Mouse (Mus musculus) skeletal muscle tissue, adult 2 months (tissue): ENCODE data around the gene Ankrd11.
"Not testable (repeated sequence)": the region's sequence is repeated elsewhere in the genome, so short reads cannot be mapped to it uniquely, and the experiment has no call there.

Source experiments
- DNase-seq: peaks from one replicate; pipeline ENCODE4 v3.0.0-alpha.2; 2012; ENCODE audit warnings: low read depth, low spot score

Gene Ankrd11

DNA sequence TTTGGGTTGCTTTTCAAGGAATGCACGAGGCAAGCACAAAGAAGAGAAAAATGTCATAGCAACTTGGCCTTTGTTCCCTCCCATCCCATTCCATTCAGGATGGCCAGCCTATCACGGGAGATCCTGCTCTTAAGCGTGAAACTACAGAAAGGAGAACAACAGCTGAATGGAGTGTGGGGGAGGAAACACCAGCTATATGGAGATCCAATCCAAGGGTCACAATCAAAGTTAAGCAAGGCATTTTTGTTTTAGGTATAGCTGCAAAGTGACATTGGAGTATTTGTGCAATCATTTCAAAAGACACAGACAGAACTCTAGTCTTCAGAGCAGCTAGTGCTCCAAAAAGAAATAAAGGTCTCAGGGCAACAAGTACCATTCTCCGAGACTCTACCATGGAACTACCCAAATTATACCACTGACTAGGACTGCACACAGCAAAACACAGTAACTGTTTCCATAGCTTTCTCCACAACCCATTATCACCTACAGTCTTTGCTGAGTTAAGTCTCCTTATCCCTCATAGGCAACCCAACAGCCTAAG is 1.9 kb downstream of the Ankrd11 start:
- DNase-seq, result no peak

- DNase-seq, result no peak
Observed at GRCm38 (mm10) chr8:123039376-123040109, 2.5 kb downstream of the Ankrd11 start.

GRCm38 (mm10) chr8:123038351-123038750 is 3.7 kb downstream of the Ankrd11 start:
- DNase-seq, result no peak

- DNase-seq, result no peak
Observed at GRCm38 (mm10) chr8:123037487-123037886, 4.6 kb downstream of the Ankrd11 start.

GRCm38 (mm10) chr8:123036956-123037355 is 5.1 kb downstream of the Ankrd11 start:
- no peak for DNase-seq

- DNase-seq, result no peak
Observed at GRCm38 (mm10) chr8:123034171-123034570, 7.9 kb downstream of the Ankrd11 start.

- DNase-seq, result no peak
Observed at GRCm38 (mm10) chr8:123033431-123033830, 8.6 kb downstream of the Ankrd11 start.

GRCm38 (mm10) chr8:123032730-123033129 is 9.3 kb downstream of the Ankrd11 start:
- peak; percentile 32 for DNase-seq

GRCm38 (mm10) chr8:123031321-123031978 is 10.6 kb downstream of the Ankrd11 start:
- DNase-seq, result no peak

DNA sequence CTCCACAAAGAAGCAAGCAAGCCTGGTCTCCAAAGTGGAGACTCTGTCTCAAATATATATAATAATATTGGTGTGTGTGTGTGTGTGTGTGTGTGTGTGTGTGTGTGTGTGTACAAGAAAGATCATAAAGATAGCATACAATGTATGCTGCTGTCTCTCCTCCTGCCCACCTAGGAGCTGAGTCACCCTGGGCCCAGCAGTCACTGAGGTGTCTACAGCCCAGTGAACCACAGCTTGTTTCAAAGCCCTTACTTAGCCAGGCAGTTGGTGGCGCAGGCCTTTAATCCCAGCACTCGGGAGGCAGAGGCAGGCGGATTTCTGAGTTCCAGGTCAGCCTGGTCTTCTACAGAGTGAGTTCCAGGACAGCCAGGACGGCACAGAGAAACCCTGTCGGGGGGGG is 12.0 kb downstream of the Ankrd11 start:
- not testable (repeated sequence) for DNase-seq

DNA sequence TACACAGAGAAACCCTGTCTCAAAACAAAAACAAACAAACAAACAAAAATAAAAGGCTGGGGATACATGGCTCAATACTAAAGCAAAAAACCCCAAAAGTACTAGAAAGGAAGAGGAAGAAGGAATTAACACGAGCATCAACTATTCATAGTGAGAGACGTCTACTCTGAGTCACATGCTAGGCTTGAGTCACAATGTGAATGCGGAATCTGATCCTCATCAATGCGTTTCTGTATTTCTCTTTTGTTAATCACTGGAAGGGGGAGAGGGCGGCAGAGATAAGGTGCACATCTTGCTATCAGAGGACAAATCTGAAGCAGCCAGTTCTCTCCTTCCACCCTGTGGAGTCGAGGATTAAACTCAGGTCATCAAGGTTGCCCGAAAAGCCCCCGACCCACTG is 14.3 kb downstream of the Ankrd11 start:
- DNase-seq, result no peak

- no peak for DNase-seq
Observed at GRCm38 (mm10) chr8:123025951-123026351, 16.1 kb downstream of the Ankrd11 start.

DNA sequence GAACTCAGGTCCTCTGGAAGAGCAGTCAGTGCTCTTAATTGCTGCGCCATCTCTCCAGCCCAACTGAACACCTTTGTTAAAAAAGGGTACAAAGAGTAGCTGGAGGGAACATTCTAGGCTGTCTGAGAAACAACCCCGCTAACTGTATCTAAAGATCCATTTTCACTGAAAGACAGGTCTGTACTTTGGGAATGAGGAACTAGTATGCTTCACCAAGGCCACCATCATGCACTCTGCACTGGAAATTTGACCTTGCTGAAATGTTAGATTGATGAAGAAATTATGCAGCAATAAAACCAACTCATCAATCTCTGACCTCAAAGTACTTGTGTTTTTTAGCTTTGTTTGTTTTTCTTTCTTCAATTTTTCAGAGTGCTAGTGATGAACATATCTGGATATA is 17.9 kb downstream of the Ankrd11 start:
- no peak for DNase-seq

DNA sequence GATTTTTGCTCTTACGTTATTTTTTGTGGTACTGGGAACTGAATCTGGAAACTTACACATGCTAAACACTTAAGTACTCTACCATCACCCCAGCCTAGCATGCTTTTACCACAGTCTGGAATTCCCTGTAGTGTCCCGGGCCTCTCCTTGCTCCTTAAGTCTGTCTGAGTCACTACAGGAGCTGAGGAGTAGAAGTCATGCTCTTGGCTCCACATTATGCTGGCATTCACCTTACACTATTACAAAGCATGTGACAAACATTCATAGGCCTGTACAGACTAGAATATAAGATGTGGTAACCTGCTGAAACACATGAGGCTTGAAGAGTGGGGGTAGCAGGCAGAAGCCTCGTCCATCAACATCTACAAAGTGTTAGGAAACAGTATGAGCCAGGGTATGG is 19.4 kb downstream of the Ankrd11 start:
- no peak for DNase-seq

- no peak for DNase-seq
Observed at GRCm38 (mm10) chr8:123021259-123021658, 20.8 kb downstream of the Ankrd11 start.

DNA sequence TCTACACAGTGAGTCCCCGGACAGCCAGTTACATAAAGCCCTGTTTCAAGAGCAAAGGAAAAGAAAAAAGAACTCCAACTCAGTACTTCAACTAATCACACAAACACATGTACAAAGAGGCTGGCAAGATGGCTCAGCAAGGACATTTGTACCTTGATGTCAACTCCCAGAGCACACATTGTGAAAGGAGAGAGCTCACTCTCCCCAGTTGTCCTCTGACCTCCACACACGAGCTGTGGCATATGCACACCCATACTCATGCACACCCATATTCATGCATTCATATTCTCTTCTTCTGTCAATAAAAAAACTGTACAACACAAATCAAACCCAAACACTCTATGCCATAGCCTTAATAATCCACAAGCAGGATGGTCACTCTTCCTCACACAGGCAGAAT is 21.2 kb downstream of the Ankrd11 start:
- DNase-seq, result no peak

DNA sequence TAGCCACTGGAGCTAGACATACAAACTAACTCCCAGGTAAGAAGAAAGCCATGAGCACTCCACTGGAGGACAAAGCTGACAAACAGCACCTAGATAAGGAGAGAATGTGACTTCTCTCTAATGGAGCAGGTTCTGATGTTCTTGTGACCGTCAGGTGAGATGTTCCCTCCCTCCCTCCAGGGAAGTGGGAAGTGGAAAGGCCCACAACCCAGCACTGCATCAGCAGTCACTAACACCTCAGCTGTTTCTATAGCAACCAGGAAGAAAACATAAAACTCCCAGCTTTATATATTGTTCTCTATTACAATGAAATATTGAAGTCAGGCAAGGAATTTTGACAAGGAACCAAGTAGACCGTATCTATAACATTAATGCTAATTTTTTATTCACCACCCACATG is 22.0 kb downstream of the Ankrd11 start:
- DNase-seq, result no peak

GRCm38 (mm10) chr8:123018484-123019164 is 23.5 kb downstream of the Ankrd11 start:
- no peak for DNase-seq

- DNase-seq, result no peak
Observed at GRCm38 (mm10) chr8:123017143-123017542, 24.9 kb downstream of the Ankrd11 start.

DNA sequence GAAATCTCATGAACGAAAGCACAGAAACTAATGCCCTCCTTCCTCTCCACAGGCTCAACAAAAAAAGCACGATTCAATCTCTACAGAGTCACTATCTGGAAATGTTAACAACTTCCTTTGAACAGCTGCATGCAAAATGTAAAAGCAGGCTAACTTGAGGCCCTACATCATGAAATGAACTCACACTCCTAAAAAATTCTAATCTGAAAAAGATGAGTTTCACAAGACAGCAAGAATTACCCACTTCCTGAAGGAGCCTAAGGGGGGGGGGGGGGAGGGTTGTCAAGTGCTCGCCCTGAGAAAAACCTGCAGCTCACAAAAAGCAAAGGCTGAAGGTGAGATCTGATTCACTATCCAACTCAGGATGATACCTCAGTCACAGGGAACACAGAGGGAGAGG is 27.0 kb downstream of the Ankrd11 start:
- no peak for DNase-seq

- peak; percentile 63 for DNase-seq
Observed at GRCm38 (mm10) chr8:123014429-123014828, 27.6 kb downstream of the Ankrd11 start.

DNA sequence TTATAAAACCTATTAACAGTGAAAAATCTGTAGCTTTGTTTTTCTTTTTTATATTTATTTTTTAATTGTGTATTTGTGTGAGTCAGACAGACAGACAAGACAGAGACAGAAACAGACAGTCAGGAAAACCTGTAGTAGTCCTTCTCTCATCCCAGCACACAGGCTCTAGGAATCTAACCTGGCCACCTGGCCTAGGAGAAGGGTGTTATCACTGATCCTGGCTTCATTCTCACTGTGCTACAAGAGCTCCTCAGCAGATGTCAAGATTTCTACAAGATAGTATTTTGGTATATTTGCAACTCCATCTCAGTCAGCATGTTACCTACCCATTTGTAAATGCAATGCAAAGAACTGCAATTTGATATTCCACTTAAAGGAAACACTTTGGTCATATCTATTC is 30.8 kb downstream of the Ankrd11 start:
- no peak for DNase-seq
